Mouse (Mus musculus) lung, embryonic 14.5 days (tissue): Measurements from ENCODE around the gene Klc4. TPM values are rescaled to one million over a fixed set of nuclear protein-coding genes. Genes with fewer than 3 reads are reported as not detected.
A peak's percentile ranks its signal among the peaks of the same experiment; 100 is the strongest.

Experiments
- ATAC-seq: fragments of 200-750 bp; cut with Nextera tagmentation; 2 replicates; pipeline ENCODE4 v1.8.0; 2017; ENCODE audit warnings: mild to moderate bottlenecking, moderate TSS enrichment, moderate library complexity; ENCODE audit not compliant: insufficient read depth
- DNase-seq: peaks from one replicate; pipeline ENCODE4 v3.0.0-alpha.2; 2015
- H3K27ac ChIP-seq: fragments of 300-500 bp; sonication (generic); 2 replicates; pipeline ENCODE4 v1.5.1; 2014; ENCODE audit warnings: low read depth, mild to moderate bottlenecking, moderate library complexity
- H3K27me3 ChIP-seq: fragments of 300-500 bp; sonication (generic); 2 replicates; pipeline ENCODE4 v1.6.1; 2014; ENCODE audit warnings: low read length, control low read depth; ENCODE audit not compliant: insufficient read depth
- H3K36me3 ChIP-seq: fragments of 300-500 bp; sonication (generic); 2 replicates; pipeline ENCODE4 v1.6.1; 2014; ENCODE audit warnings: control low read depth; ENCODE audit not compliant: insufficient read depth
- H3K4me1 ChIP-seq: fragments of 300-500 bp; sonication (generic); 2 replicates; pipeline ENCODE4 v1.6.1; 2014; ENCODE audit warnings: antibody characterized with exemption, control low read depth; ENCODE audit not compliant: insufficient read depth
- H3K4me2 ChIP-seq: fragments of 300-500 bp; sonication (generic); 2 replicates; pipeline ENCODE4 v1.6.1; 2014; ENCODE audit warnings: mild to moderate bottlenecking
- H3K4me3 ChIP-seq: fragments of 300-500 bp; sonication (generic); 2 replicates; pipeline ENCODE4 v1.5.1; 2014; ENCODE audit warnings: low read depth, low read length
- H3K9ac ChIP-seq: fragments of 300-500 bp; sonication (generic); 2 replicates; pipeline ENCODE4 v1.6.1; 2014
- H3K9me3 ChIP-seq: fragments of 300-500 bp; sonication (generic); 2 replicates; pipeline ENCODE4 v1.6.1; 2016; ENCODE audit warnings: low read depth, low read length, control low read depth
- CTCF ChIP-seq: IDR thresholded peaks from 2 replicates; pipeline ENCODE4 v1.5.1; 2016; ENCODE audit warnings: antibody characterized with exemption, low read depth
- WGBS: fragments of 180-500 bp; shearing (Covaris S2); extraction: QIAGEN DNeasy Blood & Tissue Kit; methylation state at CpG from one replicate; pipeline ENCODE4 v1.1.7; 2014; 5-methylcytosine and 5-hydroxymethylcytosine counted together
- polyA plus RNA-seq: library from polyadenylated mRNA; unstranded; fragments of >200 nt; fragmentation: Nextera tagmentation; extraction: Ambion mirVana; gene quantifications from 2 replicates; pipeline ENCODE4 v1.2.1, GENCODE M21; 2014

Klc4 gene
- polyA plus RNA-seq: 20.2 and 21.4 TPM in 2 replicates

DNA sequence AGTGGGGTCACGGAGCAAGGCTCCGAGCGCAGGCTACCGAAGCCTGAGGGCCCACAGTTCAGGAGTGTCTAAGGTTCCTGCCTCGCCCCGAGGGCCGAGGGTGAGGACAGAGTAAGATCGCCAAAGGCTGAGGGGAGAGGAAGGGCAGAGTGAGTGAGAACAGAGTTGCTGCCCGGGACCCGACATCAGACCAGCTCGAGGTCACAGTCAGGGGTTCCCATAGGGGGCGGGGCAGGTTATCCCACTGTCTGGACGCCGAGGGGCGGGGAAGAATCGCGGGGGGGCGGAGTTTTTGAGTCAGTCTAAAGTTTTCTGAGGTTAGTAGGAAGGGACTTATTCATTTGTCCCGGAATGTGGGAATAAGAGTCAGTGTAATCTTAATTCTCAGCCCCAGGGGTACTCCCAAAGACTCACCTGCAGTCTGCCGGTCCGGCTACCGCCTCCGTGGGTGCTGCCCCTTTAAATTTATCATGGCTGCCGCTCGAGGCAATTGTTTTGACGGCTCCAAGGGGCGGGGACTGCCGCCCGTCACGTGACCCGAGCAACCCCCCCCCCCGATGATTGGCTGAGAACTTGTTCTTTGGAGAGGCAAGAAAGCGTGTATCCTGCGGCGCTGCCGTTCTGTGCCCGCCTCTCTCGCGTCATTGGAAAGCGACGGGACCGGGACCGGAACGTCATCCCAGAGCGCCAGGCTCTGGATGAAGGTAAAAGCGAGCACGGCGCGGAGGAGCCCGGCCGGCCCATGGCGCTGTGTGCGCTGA is at the start of gene Klc4, which contains the start of gene Mrpl2:
TSS of gene Klc4 (minus strand) at position 462 of the 761 bp plus-strand sequence.
TSS of gene Mrpl2 (plus strand) at position 669 of the 761 bp plus-strand sequence.
- no peak; the same call in 1 of the 2 replicates for TF ChIP-seq CTCF
- DNase-seq (peak; percentile 99), ATAC-seq (peak; percentile 67)
- Histone ChIP-seq H3K36me3 (peaks cover 21% of the 10 kb centered on the region), H3K27ac (peak within 1 kb of the TSS; percentile 75), H3K4me1 (peaks cover 4% of the 10 kb centered on the region; the same call in 1 of the 2 replicates), H3K27me3 (no peaks in the 10 kb centered on the region), H3K9ac (peak within 1 kb of the TSS; percentile 79), H3K9me3 (no peaks in the 10 kb centered on the region), H3K4me3 (peak within 1 kb of the TSS; percentile 79), H3K4me2 (peak within 1 kb of the TSS; percentile 83)
- WGBS: under 1% methylated on average over 53 of the region's 53 CpGs

GRCm38 (mm10) chr17:46694517-46695063 is 48.8 kb upstream of the Klc4 start:
- no peak for TF ChIP-seq CTCF
- Histone ChIP-seq H3K4me1 (no peaks in the 10 kb centered on the region), H3K27ac (no peak overlapping the region), H3K9ac (no peak overlapping the region), H3K4me3 (no peak overlapping the region), H3K9me3 (no peaks in the 10 kb centered on the region), H3K4me2 (no peak overlapping the region), H3K27me3 (no peaks in the 10 kb centered on the region), H3K36me3 (peaks cover 41% of the 10 kb centered on the region)
- WGBS: 52% methylated on average over 1 of the region's 1 CpGs
- DNase-seq (no peak), ATAC-seq (no peak)

GRCm38 (mm10) chr17:46691390-46691789 is 45.6 kb upstream of the Klc4 start:
- DNase-seq (no peak), ATAC-seq (no peak)
- TF ChIP-seq CTCF: no peak
- H3K36me3 ChIP-seq: peaks cover 47% of the 10 kb centered on the region
- WGBS: 88% methylated on average over 2 of the region's 2 CpGs
- no peaks in the 10 kb centered on the region for H3K4me1 ChIP-seq
- H3K27me3 ChIP-seq: no peaks in the 10 kb centered on the region
- H3K4me3 ChIP-seq: no peak overlapping the region
- no peaks in the 10 kb centered on the region for H3K9me3 ChIP-seq
- H3K4me2 ChIP-seq: no peak overlapping the region
- H3K9ac ChIP-seq: no peak overlapping the region
- H3K27ac ChIP-seq: no peak overlapping the region

GRCm38 (mm10) chr17:46690665-46691064 is 44.8 kb upstream of the Klc4 start:
- no peaks in the 10 kb centered on the region for H3K27me3 ChIP-seq
- no peak overlapping the region for H3K4me2 ChIP-seq
- H3K9me3 ChIP-seq: no peaks in the 10 kb centered on the region
- DNase-seq (no peak), ATAC-seq (no peak)
- peaks cover 52% of the 10 kb centered on the region for H3K36me3 ChIP-seq
- H3K27ac ChIP-seq: no peak overlapping the region
- H3K4me1 ChIP-seq: no peaks in the 10 kb centered on the region
- 80% methylated on average over 12 of the region's 12 CpGs for WGBS
- H3K4me3 ChIP-seq: no peak overlapping the region
- no peak overlapping the region for H3K9ac ChIP-seq
- TF ChIP-seq CTCF: no peak

- DNase-seq (no peak), ATAC-seq (no peak)
- Histone ChIP-seq H3K27ac (no peak overlapping the region), H3K9ac (no peak overlapping the region), H3K27me3 (no peaks in the 10 kb centered on the region), H3K4me3 (no peak overlapping the region), H3K4me2 (no peak overlapping the region), H3K4me1 (peaks cover 7% of the 10 kb centered on the region; the same call in 1 of the 2 replicates), H3K9me3 (no peaks in the 10 kb centered on the region), H3K36me3 (peaks cover 67% of the 10 kb centered on the region)
- 91% methylated on average over 6 of the region's 6 CpGs for WGBS
- no peak for TF ChIP-seq CTCF
Observed at GRCm38 (mm10) chr17:46685913-46686312, 40.1 kb upstream of the Klc4 start.

DNA sequence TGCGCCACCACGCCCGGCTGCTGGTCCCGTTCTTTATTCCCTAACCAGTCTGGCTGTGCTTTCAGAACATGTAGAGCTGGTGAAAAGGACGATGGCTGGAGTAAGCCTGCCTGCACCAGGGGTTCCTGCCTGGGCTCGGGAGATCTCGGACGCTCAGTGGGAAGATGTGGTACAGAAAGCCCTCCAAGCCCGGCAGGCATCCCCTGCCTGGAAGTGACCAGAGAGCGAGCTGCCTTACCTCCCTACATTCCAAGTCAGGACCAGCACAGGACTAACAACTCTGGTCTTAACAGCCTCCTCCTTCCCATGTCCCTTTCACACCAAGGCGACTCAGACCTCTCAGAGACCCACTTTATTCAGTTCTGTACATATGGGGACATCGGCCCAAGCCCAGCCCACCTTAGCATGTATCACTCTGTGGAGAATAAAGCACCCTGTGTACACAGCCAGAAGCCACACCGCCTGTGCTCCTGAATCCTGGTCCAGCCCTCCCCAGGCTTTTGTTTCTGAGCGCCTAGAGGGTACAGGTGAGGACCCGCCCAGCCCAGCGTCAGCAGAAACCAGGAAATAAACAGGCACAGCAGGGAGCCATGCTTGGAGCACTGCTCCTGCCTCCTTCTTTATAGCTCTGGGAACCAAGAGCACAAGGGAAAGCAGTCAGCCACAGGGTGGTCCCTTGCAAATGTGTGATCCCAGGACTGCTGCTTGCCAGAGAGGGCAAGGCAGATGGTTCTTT is 37.0 kb upstream of the Klc4 start:
- Histone ChIP-seq H3K4me3 (no peak overlapping the region), H3K27me3 (no peaks in the 10 kb centered on the region), H3K27ac (no peak overlapping the region), H3K36me3 (peaks cover 57% of the 10 kb centered on the region), H3K4me1 (peaks cover 14% of the 10 kb centered on the region), H3K4me2 (no peak overlapping the region), H3K9ac (no peak overlapping the region), H3K9me3 (no peaks in the 10 kb centered on the region)
- no peak for TF ChIP-seq CTCF
- WGBS: 86% methylated on average over 16 of the region's 16 CpGs
- no peak for DNase-seq
- no peak for ATAC-seq
